Mouse (Mus musculus) myocyte (in vitro differentiated cells): Measurements from ENCODE around the gene Zap70. TPM values are rescaled to one million over a fixed set of nuclear protein-coding genes. Genes with fewer than 3 reads are reported as not detected.

ENCODE experiments used
- H3K27me3 ChIP-seq: one replicate; pipeline ENCODE4 v1.6.1; 2011; ENCODE audit not compliant: control insufficient read depth, insufficient read depth, insufficient read length
- H3K36me3 ChIP-seq: one replicate; pipeline ENCODE4 v1.6.1; 2011; ENCODE audit not compliant: control insufficient read depth, insufficient read depth
- H3K4me2 ChIP-seq: one replicate; pipeline ENCODE4 v1.6.1; 2011; ENCODE audit warnings: low read depth, control low read depth
- H3K4me3 ChIP-seq: one replicate; pipeline ENCODE4 v1.5.1; 2011; ENCODE audit warnings: mild to moderate bottlenecking, control low read depth, moderate library complexity
- H3K79me2 ChIP-seq: one replicate; pipeline ENCODE4 v1.6.1; 2011; ENCODE audit not compliant: control insufficient read depth, insufficient read depth
- H3ac ChIP-seq: one replicate; pipeline ENCODE4 v1.6.1; 2011; ENCODE audit not compliant: control insufficient read depth, insufficient read length
- CEBPB ChIP-seq: IDR thresholded peaks from 2 replicates; pipeline ENCODE4 v1.6.1; 2011; ENCODE audit warnings: mild to moderate bottlenecking, moderate library complexity; ENCODE audit not compliant: poor library complexity, insufficient read depth, severe bottlenecking
- E2F4 ChIP-seq: IDR thresholded peaks from one replicate; pipeline ENCODE4 v1.6.1; 2011; ENCODE audit warnings: mild to moderate bottlenecking, control low read depth, moderate library complexity; ENCODE audit not compliant: insufficient read depth
- MAX ChIP-seq: IDR thresholded peaks from one replicate; pipeline ENCODE4 v1.6.1; 2011; ENCODE audit warnings: low read depth, mild to moderate bottlenecking, control low read depth
- MYOD1 ChIP-seq, 3 experiments: IDR thresholded peaks; one replicate each; pipeline ENCODE4 v1.6.1; 2011; ENCODE audit warnings: control low read depth in 2 of 3, low read depth in 2 of 3, mild to moderate bottlenecking in 2 of 3, moderate library complexity in 1 of 3; ENCODE audit not compliant: insufficient read length in 2 of 3, control insufficient read depth in 1 of 3
- MYOG ChIP-seq, 3 experiments: IDR thresholded peaks; one replicate each; pipeline ENCODE4 v1.6.1; 2011; ENCODE audit warnings: control low read depth in 2 of 3, low read depth in 2 of 3, mild to moderate bottlenecking in 2 of 3; ENCODE audit not compliant: insufficient read length in 2 of 3, control insufficient read depth in 1 of 3, insufficient read depth in 1 of 3
- POLR2A ChIP-seq: IDR thresholded peaks from one replicate; pipeline ENCODE4 v1.6.1; 2011; ENCODE audit warnings: low read depth, mild to moderate bottlenecking, control low read depth, moderate library complexity; ENCODE audit not compliant: insufficient read length
- POLR2AphosphoS2 ChIP-seq: IDR thresholded peaks from one replicate; pipeline ENCODE4 v1.6.1; 2011; ENCODE audit warnings: low read depth, control low read depth; ENCODE audit not compliant: insufficient read length
- REST ChIP-seq: IDR thresholded peaks from one replicate; pipeline ENCODE4 v1.6.1; 2011; ENCODE audit warnings: mild to moderate bottlenecking, control low read depth, moderate library complexity; ENCODE audit not compliant: insufficient read depth, insufficient read length
- SRF ChIP-seq: IDR thresholded peaks from one replicate; pipeline ENCODE4 v1.6.1; 2011; ENCODE audit warnings: low read depth; ENCODE audit not compliant: control insufficient read depth, insufficient read length
- TCF12 ChIP-seq: IDR thresholded peaks from one replicate; pipeline ENCODE4 v1.6.1; 2011; ENCODE audit warnings: mild to moderate bottlenecking, control low read depth; ENCODE audit not compliant: poor library complexity, insufficient read depth, severe bottlenecking
- TCF3 ChIP-seq: IDR thresholded peaks from one replicate; pipeline ENCODE4 v1.6.1; 2011; ENCODE audit warnings: low read depth, control low read depth; ENCODE audit not compliant: insufficient read length
- USF1 ChIP-seq: IDR thresholded peaks from one replicate; pipeline ENCODE4 v1.6.1; 2011; ENCODE audit warnings: low read depth, mild to moderate bottlenecking, control low read depth, moderate library complexity
- polyA plus RNA-seq: library from polyadenylated mRNA; unstranded; fragments of >200 nt; fragmentation: generic; extraction: Trizol; gene quantifications from one replicate; pipeline ENCODE4 v1.2.1, GENCODE M21; 2012; ENCODE audit warnings: missing spikeins

The Zap70 gene
- polyA plus RNA-seq, 1 experiment, result 2.3 TPM

- Histone ChIP-seq H3K4me2 (no peak overlapping the region), H3ac (no peak overlapping the region), H3K79me2 (no peaks in the 10 kb centered on the region), H3K27me3 (peaks cover 20% of the 10 kb centered on the region), H3K4me3 (no peak overlapping the region), H3K36me3 (no peaks in the 10 kb centered on the region)
- TF ChIP-seq TCF3, result no peak
Observed at GRCm38 (mm10) chr1:36724057-36724431, 37.6 kb upstream of the Zap70 start.

GRCm38 (mm10) chr1:36737300-36737699, 24.3 kb upstream of the Zap70 start:
- TF ChIP-seq MAX (no peak), POLR2A (no peak)
- H3K36me3 ChIP-seq, result no peaks in the 10 kb centered on the region
- no peak overlapping the region for H3K4me2 ChIP-seq
- no peaks in the 10 kb centered on the region for H3K79me2 ChIP-seq
- no peak overlapping the region for H3K4me3 ChIP-seq
- peaks cover 31% of the 10 kb centered on the region for H3K27me3 ChIP-seq
- no peak overlapping the region for H3ac ChIP-seq

GRCm38 (mm10) chr1:36739231-36739630, 22.4 kb upstream of the Zap70 start:
- no peaks in the 10 kb centered on the region for H3K36me3 ChIP-seq
- no peaks in the 10 kb centered on the region for H3K79me2 ChIP-seq
- H3K4me2 ChIP-seq, result no peak overlapping the region
- TF ChIP-seq MYOD1 (IDR thresholded peaks at IDR 0.05; ENCODE audit: control insufficient read depth in 1 of 3, insufficient read length in 2 of 3, low read depth in 2 of 3) (no peak), POLR2AphosphoS2 (no peak)
- peaks cover 27% of the 10 kb centered on the region for H3K27me3 ChIP-seq
- no peak overlapping the region for H3ac ChIP-seq
- H3K4me3 ChIP-seq, result no peak overlapping the region

GRCm38 (mm10) chr1:36743046-36743445, 18.6 kb upstream of the Zap70 start:
- Histone ChIP-seq H3K4me3 (no peak overlapping the region), H3ac (no peak overlapping the region), H3K79me2 (no peaks in the 10 kb centered on the region), H3K27me3 (peaks cover 33% of the 10 kb centered on the region), H3K4me2 (no peak overlapping the region), H3K36me3 (no peaks in the 10 kb centered on the region)
- TF ChIP-seq TCF3 (no peak), POLR2AphosphoS2 (no peak), MYOD1 (IDR thresholded peaks at IDR 0.05; ENCODE audit: control insufficient read depth in 1 of 3, insufficient read length in 2 of 3, low read depth in 2 of 3) (no peak), SRF (no peak)

- H3K36me3 ChIP-seq, result no peaks in the 10 kb centered on the region
- TF ChIP-seq CEBPB, result no peak
- TF ChIP-seq TCF3, result no peak
- no peak for TF ChIP-seq REST
- TF ChIP-seq SRF, result no peak
- TF ChIP-seq MAX, result no peak
- no peak for TF ChIP-seq E2F4
- no peak for TF ChIP-seq POLR2AphosphoS2
- no peak for TF ChIP-seq USF1
- no peak for TF ChIP-seq POLR2A
- TF ChIP-seq MYOG (IDR thresholded peaks at IDR 0.05; ENCODE audit: control insufficient read depth in 1 of 3, insufficient read depth in 1 of 3, insufficient read length in 2 of 3, low read depth in 2 of 3), result no peak
- no peak for TF ChIP-seq MYOD1 (IDR thresholded peaks at IDR 0.05; ENCODE audit: control insufficient read depth in 1 of 3, insufficient read length in 2 of 3, low read depth in 2 of 3)
- no peak for TF ChIP-seq TCF12
- H3K27me3 ChIP-seq, result peaks cover 22% of the 10 kb centered on the region
- no peak overlapping the region for H3K4me2 ChIP-seq
- no peaks in the 10 kb centered on the region for H3K79me2 ChIP-seq
- no peak overlapping the region for H3ac ChIP-seq
- no peak overlapping the region for H3K4me3 ChIP-seq
Observed at GRCm38 (mm10) chr1:36744268-36744944, 17.2 kb upstream of the Zap70 start.

- H3K4me3 ChIP-seq, result no peak overlapping the region
- TF ChIP-seq MYOD1 (IDR thresholded peaks at IDR 0.05; ENCODE audit: control insufficient read depth in 1 of 3, insufficient read length in 2 of 3, low read depth in 2 of 3) (no peak), MYOG (IDR thresholded peaks at IDR 0.05; ENCODE audit: control insufficient read depth in 1 of 3, insufficient read depth in 1 of 3, insufficient read length in 2 of 3, low read depth in 2 of 3) (no peak), REST (no peak), MAX (no peak), CEBPB (no peak), POLR2AphosphoS2 (no peak), E2F4 (no peak)
Observed at GRCm38 (mm10) chr1:36745661-36746060, 15.9 kb upstream of the Zap70 start.

More at GRCm38 (mm10) chr1:36745661-36746060, 15.9 kb upstream of the Zap70 start:
- Histone ChIP-seq H3K27me3 (peaks cover 11% of the 10 kb centered on the region), H3K79me2 (no peaks in the 10 kb centered on the region), H3ac (no peak overlapping the region), H3K4me2 (no peak overlapping the region), H3K36me3 (no peaks in the 10 kb centered on the region)
